ENCODE assay signal across 15 mouse cellular contexts in genomic region chr5:127800907-127801306, GRCm38 (mm10).
DNase-seq lines count a peak whose midpoint lies in the region; ATAC-seq and TF ChIP-seq lines count a peak whose summit lies in the region.
"Had no signal": no experiment of that assay in that cellular context is flagged by ENCODE, and none has a peak within 500 bp of the region (broad histone marks: within the 10 kb centered on the region; RNA-seq: fewer than 3 reads in every experiment).

No protein-coding gene starts in this region.

- no peaks in the 10 kb centered on the region for H3K27me3 ChIP-seq in kidney, embryonic 14.5 days (ENCODE audit: control insufficient read depth, insufficient read depth, low read length)
- no peaks in the 10 kb centered on the region for H3K27me3 ChIP-seq in cerebellum, adult 2 months (ENCODE audit: control insufficient read depth, insufficient read depth, low read length)
- H3K27me3 ChIP-seq: heart, embryonic 13.5 days; hindbrain, embryonic 15.5 days; stomach, embryonic 15.5 days had no signal

- H3K27ac ChIP-seq in kidney, embryonic 14.5 days (ENCODE audit: low read depth, low read length) = no peak overlapping the region
- no peak overlapping the region for H3K27ac ChIP-seq in cortical plate, adult 2 months (ENCODE audit: insufficient read depth, low read length)
- no peak overlapping the region for H3K27ac ChIP-seq in cerebellum, adult 2 months (ENCODE audit: insufficient read depth, low read length)
- H3K27ac ChIP-seq: heart, embryonic 13.5 days; hindbrain, embryonic 15.5 days; stomach, embryonic 15.5 days had no signal

- TF ChIP-seq POLR2A in lung, adult 2 months (IDR thresholded peaks at IDR 0.05; ENCODE audit: borderline replicate concordance, extremely low read depth, low read depth, low read length) = no peak
- no peak for TF ChIP-seq POLR2A in cortical plate, adult 2 months (IDR thresholded peaks at IDR 0.05; ENCODE audit: extremely low read depth, insufficient read depth, low read length)
- no peak for TF ChIP-seq POLR2A in cerebellum, adult 2 months (IDR thresholded peaks at IDR 0.05; ENCODE audit: borderline replicate concordance, insufficient read depth, low read length)

- no peak overlapping the region for H3K4me3 ChIP-seq in kidney, embryonic 14.5 days (ENCODE audit: low read length)
- H3K4me3 ChIP-seq in lung, adult 2 months (replicated peaks; ENCODE audit: extremely low read depth, low read depth, low read length) = no peak overlapping the region
- H3K4me3 ChIP-seq in cortical plate, adult 2 months (ENCODE audit: insufficient read depth, low read length) = no peak overlapping the region
- no peak overlapping the region for H3K4me3 ChIP-seq in cerebellum, adult 2 months (replicated peaks; ENCODE audit: insufficient read depth, low read depth, low read length)
- H3K4me3 ChIP-seq: heart, embryonic 13.5 days; hindbrain, embryonic 15.5 days; stomach, embryonic 15.5 days had no signal

- H3K4me2 ChIP-seq in kidney, embryonic 14.5 days (replicated peaks; ENCODE audit: low read depth, low read length) = no peak overlapping the region
- H3K4me2 ChIP-seq: heart, embryonic 13.5 days; hindbrain, embryonic 15.5 days; midbrain, embryonic 11.5 days; stomach, embryonic 15.5 days had no signal

- 68% methylated on average over 4 of the region's 4 CpGs for WGBS in kidney, embryonic 14.5 days
- WGBS in lung, adult 2 months = 61% methylated on average over 4 of the region's 4 CpGs
- 62% methylated on average over 4 of the region's 4 CpGs for WGBS in cerebellum, adult 2 months

- no peaks in the 10 kb centered on the region for H3K9me3 ChIP-seq in kidney, embryonic 14.5 days (ENCODE audit: control insufficient read depth, low read length)
- H3K9me3 ChIP-seq: heart, embryonic 13.5 days; hindbrain, embryonic 15.5 days; stomach, embryonic 15.5 days had no signal

- no peak overlapping the region for H3K9ac ChIP-seq in kidney, embryonic 14.5 days (ENCODE audit: low read depth, low read length)
- H3K9ac ChIP-seq: heart, embryonic 13.5 days; hindbrain, embryonic 15.5 days; stomach, embryonic 15.5 days had no signal

- peak; percentile 5 for DNase-seq in kidney, adult 9 months
- DNase-seq in lung, postnatal 36 days = peak; percentile 13
- no peak for DNase-seq in lung, adult 2 months
- peak; percentile 28 for DNase-seq in retina, postnatal 1 day
- no peak for DNase-seq in cerebellum, adult 2 months
- DNase-seq: adrenal gland, adult 2 months; cerebellum, postnatal 14 days; kidney, postnatal 10 days; thymus, postnatal 14 days had no signal

- H3K36me3 ChIP-seq in kidney, embryonic 14.5 days (ENCODE audit: control insufficient read depth, insufficient read depth, low read length) = no peaks in the 10 kb centered on the region
- H3K36me3 ChIP-seq: heart, embryonic 13.5 days; hindbrain, embryonic 15.5 days; stomach, embryonic 15.5 days had no signal

- no peak for ATAC-seq in kidney, embryonic 14.5 days (ENCODE audit: low FRiP score, low TSS enrichment)

- TF ChIP-seq CTCF in lung, adult 2 months (IDR thresholded peaks at IDR 0.05; ENCODE audit: insufficient read depth, low read length) = no peak
- TF ChIP-seq CTCF in cortical plate, adult 2 months (IDR thresholded peaks at IDR 0.05; ENCODE audit: extremely low read depth, insufficient read depth, low read length) = peak; percentile 51; the same call in 1 of the 2 replicates
- TF ChIP-seq CTCF in cerebellum, adult 2 months (IDR thresholded peaks at IDR 0.05; ENCODE audit: borderline replicate concordance, insufficient read depth, low read depth, low read length) = no peak

- no peaks in the 10 kb centered on the region for H3K4me1 ChIP-seq in kidney, embryonic 14.5 days (ENCODE audit: control insufficient read depth, insufficient read depth, low read length)
- no peaks in the 10 kb centered on the region for H3K4me1 ChIP-seq in lung, adult 2 months (ENCODE audit: control insufficient read depth, insufficient read depth, low read length)
- H3K4me1 ChIP-seq in cortical plate, adult 2 months (ENCODE audit: control insufficient read depth, insufficient read depth, low read length) = 0 out of 2 replicates have a peak, but pooled peaks cover 1% of the 10 kb centered on the region
- no peaks in the 10 kb centered on the region for H3K4me1 ChIP-seq in cerebellum, adult 2 months (ENCODE audit: control insufficient read depth, insufficient read depth, low read length)
- H3K4me1 ChIP-seq: heart, embryonic 13.5 days; stomach, embryonic 15.5 days had no signal

Comparison
In these comparisons a context has a peak if more than half of its experiments do, and no peak if none do; other contexts are left out.
1. DNase-seq: peak in kidney, adult 9 months (single experiment), lung, postnatal 36 days (single experiment) and retina, postnatal 1 day (single experiment); none in lung, adult 2 months (single experiment) and cerebellum, adult 2 months (0 of 2).